Mouse (Mus musculus) macrophage (primary cell): ENCODE results near the gene Col1a1. TPM values are rescaled to one million over a fixed set of nuclear protein-coding genes. Genes with fewer than 3 reads are reported as not detected.
"Not testable (repeated sequence)": the region's sequence is repeated elsewhere in the genome, so short reads cannot be mapped to it uniquely, and the experiment has no call there.

Experiments
- H3K27ac ChIP-seq: fragments of 350-480 bp; formaldehyde crosslinking; 2 replicates; pipeline ENCODE4 v1.9.0; 2021
- H3K36me3 ChIP-seq: fragments of 350-480 bp; formaldehyde crosslinking; 2 replicates; pipeline ENCODE4 v1.9.0; 2021; ENCODE audit errors: inconsistent target
- H3K4me3 ChIP-seq: fragments of 350-480 bp; formaldehyde crosslinking; 2 replicates; pipeline ENCODE4 v1.9.0; 2021; ENCODE audit errors: inconsistent target
- H3K79me2 ChIP-seq: fragments of 350-480 bp; formaldehyde crosslinking; 2 replicates; pipeline ENCODE4 v1.9.0; 2021; ENCODE audit errors: inconsistent target
- WGBS: methylation state at CpG from one replicate; pipeline ENCODE4 v1.1.7; 2026; ENCODE audit warnings: inconsistent platforms; ENCODE audit not compliant: missing documents; 5-methylcytosine and 5-hydroxymethylcytosine counted together
- polyA plus RNA-seq: library from polyadenylated mRNA; stranded (reverse); fragments of 250-400 nt; gene quantifications from 3 replicates; pipeline ENCODE4 v1.2.4, GENCODE M21; 2018; ENCODE audit warnings: inconsistent platforms

Col1a1 gene
- polyA plus RNA-seq, 1 experiment from 2014 or later: 0.20 TPM

GRCm38 (mm10) chr11:94945236-94945635 lies 9.2 kb downstream of the Col1a1 start:
- WGBS: 54% methylated on average over 8 of the region's 12 CpGs
- H3K27ac ChIP-seq: no peak overlapping the region
- no peaks in the 10 kb centered on the region for H3K79me2 ChIP-seq

GRCm38 (mm10) chr11:94952169-94952568 lies 16.1 kb downstream of the Col1a1 start:
- Histone ChIP-seq H3K79me2 (no peaks in the 10 kb centered on the region), H3K36me3 (no peaks in the 10 kb centered on the region), H3K4me3 (no peak overlapping the region), H3K27ac (no peak overlapping the region)
- 64% methylated on average over 5 of the region's 6 CpGs for WGBS

More at GRCm38 (mm10) chr11:94945236-94945635, 9.2 kb downstream of the Col1a1 start:
- no peak overlapping the region for H3K4me3 ChIP-seq
- no peaks in the 10 kb centered on the region for H3K36me3 ChIP-seq

- Histone ChIP-seq H3K4me3 (no peak overlapping the region), H3K79me2 (no peaks in the 10 kb centered on the region), H3K27ac (no peak overlapping the region), H3K36me3 (no peaks in the 10 kb centered on the region)
- 91% methylated on average over 9 of the region's 9 CpGs for WGBS
Measured at GRCm38 (mm10) chr11:94955103-94955502, 19.1 kb downstream of the Col1a1 start.

- no peaks in the 10 kb centered on the region for H3K79me2 ChIP-seq
- H3K36me3 ChIP-seq: no peaks in the 10 kb centered on the region
- WGBS: 90% methylated on average over 8 of the region's 9 CpGs
- H3K27ac ChIP-seq: no peak overlapping the region
- no peak overlapping the region for H3K4me3 ChIP-seq
Measured at GRCm38 (mm10) chr11:94957693-94958064, 21.7 kb downstream of the Col1a1 start.

GRCm38 (mm10) chr11:94958065-94958858 lies 22.2 kb downstream of the Col1a1 start:
- Histone ChIP-seq H3K27ac (no peak overlapping the region), H3K79me2 (no peaks in the 10 kb centered on the region), H3K4me3 (no peak overlapping the region), H3K36me3 (no peaks in the 10 kb centered on the region)
- 15% methylated on average over 7 of the region's 8 CpGs for WGBS

GRCm38 (mm10) chr11:94962534-94963101 lies 26.6 kb downstream of the Col1a1 start:
- no peak overlapping the region for H3K4me3 ChIP-seq
- no peaks in the 10 kb centered on the region for H3K36me3 ChIP-seq
- WGBS: 85% methylated on average over 5 of the region's 5 CpGs
- H3K27ac ChIP-seq: no peak overlapping the region
- H3K79me2 ChIP-seq: no peaks in the 10 kb centered on the region

- Histone ChIP-seq H3K79me2 (no peaks in the 10 kb centered on the region), H3K27ac (no peak within 1 kb of the TSS), H3K4me3 (no peak within 1 kb of the TSS), H3K36me3 (no peaks in the 10 kb centered on the region)
- 45% methylated on average over 4 of the region's 4 CpGs for WGBS
Measured at GRCm38 (mm10) chr11:94967419-94967818, 31.4 kb downstream of the Col1a1 start, which contains the start of gene Hils1. TSS of gene Hils1 (plus strand) at chr11:94967593.

GRCm38 (mm10) chr11:94968187-94968586 lies 32.2 kb downstream of the Col1a1 start:
- no peak overlapping the region for H3K4me3 ChIP-seq
- no peak overlapping the region for H3K27ac ChIP-seq
- H3K36me3 ChIP-seq: no peaks in the 10 kb centered on the region
- 89% methylated on average over 7 of the region's 7 CpGs for WGBS
- no peaks in the 10 kb centered on the region for H3K79me2 ChIP-seq

- not testable (repeated sequence) for H3K27ac ChIP-seq, H3K36me3 ChIP-seq, H3K79me2 ChIP-seq, H3K4me3 ChIP-seq
- WGBS: 76% methylated on average over 3 of the region's 4 CpGs
Measured at GRCm38 (mm10) chr11:94969709-94970108, 33.7 kb downstream of the Col1a1 start.

GRCm38 (mm10) chr11:94970210-94970943 lies 34.4 kb downstream of the Col1a1 start:
- Histone ChIP-seq H3K4me3 (no peak overlapping the region), H3K36me3 (no peaks in the 10 kb centered on the region), H3K27ac (no peak overlapping the region), H3K79me2 (no peaks in the 10 kb centered on the region)
- WGBS: 62% methylated on average over 15 of the region's 15 CpGs

GRCm38 (mm10) chr11:94971895-94972615 lies 36.0 kb downstream of the Col1a1 start:
- WGBS: 62% methylated on average over 16 of the region's 16 CpGs
- Histone ChIP-seq H3K27ac (no peak overlapping the region), H3K36me3 (no peaks in the 10 kb centered on the region), H3K79me2 (no peaks in the 10 kb centered on the region), H3K4me3 (no peak overlapping the region)

- no peak overlapping the region for H3K27ac ChIP-seq
- H3K36me3 ChIP-seq: no peaks in the 10 kb centered on the region
- 83% methylated on average over 5 of the region's 5 CpGs for WGBS
- no peaks in the 10 kb centered on the region for H3K79me2 ChIP-seq
- H3K4me3 ChIP-seq: no peak overlapping the region
Measured at GRCm38 (mm10) chr11:94972887-94973286, 36.9 kb downstream of the Col1a1 start.

GRCm38 (mm10) chr11:94973313-94973712 lies 37.3 kb downstream of the Col1a1 start:
- Histone ChIP-seq H3K27ac (no peak overlapping the region), H3K36me3 (no peaks in the 10 kb centered on the region), H3K79me2 (no peaks in the 10 kb centered on the region), H3K4me3 (no peak overlapping the region)
- WGBS: 88% methylated on average over 2 of the region's 4 CpGs

- Histone ChIP-seq H3K79me2 (no peaks in the 10 kb centered on the region), H3K4me3 (no peak overlapping the region), H3K27ac (no peak overlapping the region), H3K36me3 (no peaks in the 10 kb centered on the region)
- 78% methylated on average over 2 of the region's 2 CpGs for WGBS
Measured at GRCm38 (mm10) chr11:94974951-94975350, 38.9 kb downstream of the Col1a1 start.
